Mouse (Mus musculus) intestine, postnatal 0 days (tissue): ENCODE measurements around the gene Wnt2b. TPM values are rescaled to one million over a fixed set of nuclear protein-coding genes. Genes with fewer than 3 reads are reported as not detected.

Source experiments
- ATAC-seq: fragments of 200-750 bp; cut with Nextera tagmentation; 2 replicates; pipeline ENCODE4 v1.8.0; 2017; ENCODE audit warnings: mild to moderate bottlenecking, moderate TSS enrichment, moderate library complexity
- H3K27ac ChIP-seq: fragments of 300-500 bp; sonication (generic); 2 replicates; pipeline ENCODE4 v1.5.1; 2014; ENCODE audit warnings: mild to moderate bottlenecking, low read depth, low read length, moderate library complexity
- H3K27me3 ChIP-seq: fragments of 300-500 bp; sonication (generic); replicated peaks from 2 replicates; pipeline ENCODE4 v1.6.1; 2014; ENCODE audit warnings: low read length, mixed read lengths; ENCODE audit not compliant: control insufficient read depth, insufficient read depth
- H3K36me3 ChIP-seq: fragments of 300-500 bp; sonication (generic); 2 replicates; pipeline ENCODE4 v1.6.1; 2014; ENCODE audit warnings: mild to moderate bottlenecking, moderate library complexity; ENCODE audit not compliant: control insufficient read depth, insufficient read depth
- H3K4me1 ChIP-seq: fragments of 300-500 bp; sonication (generic); replicated peaks from 2 replicates; pipeline ENCODE4 v1.6.1; 2014; ENCODE audit warnings: antibody characterized with exemption, low read length, mixed read lengths; ENCODE audit not compliant: control insufficient read depth, insufficient read depth
- H3K4me2 ChIP-seq: fragments of 300-500 bp; sonication (generic); replicated peaks from 2 replicates; pipeline ENCODE4 v1.6.1; 2014; ENCODE audit warnings: low read depth, mild to moderate bottlenecking, moderate library complexity
- H3K4me3 ChIP-seq: fragments of 300-500 bp; sonication (generic); 2 replicates; pipeline ENCODE4 v1.5.1; 2014; ENCODE audit warnings: low read depth, low read length
- H3K9ac ChIP-seq: fragments of 300-500 bp; sonication (generic); 2 replicates; pipeline ENCODE4 v1.6.1; 2014; ENCODE audit warnings: mild to moderate bottlenecking, low read depth, low read length
- H3K9me3 ChIP-seq: fragments of 300-500 bp; sonication (generic); 2 replicates; pipeline ENCODE4 v1.6.1; 2016; ENCODE audit warnings: mixed run types; ENCODE audit not compliant: control insufficient read depth
- CTCF ChIP-seq: sonication (generic); IDR thresholded peaks from 2 replicates; pipeline ENCODE4 v1.5.1; 2016; ENCODE audit warnings: low read depth, mild to moderate bottlenecking, control low read depth, antibody characterized with exemption, moderate library complexity
- WGBS: fragments of 180-500 bp; shearing (Covaris S2); extraction: QIAGEN DNeasy Blood & Tissue Kit; methylation state at CpG from one replicate; pipeline ENCODE4 v1.1.7; 2014; 5-methylcytosine and 5-hydroxymethylcytosine counted together
- polyA plus RNA-seq: library from polyadenylated mRNA; unstranded; fragments of >200 nt; fragmentation: Nextera tagmentation; extraction: Ambion mirVana; gene quantifications from 2 replicates; pipeline ENCODE4 v1.2.1, GENCODE M21; 2015

The Wnt2b gene
- polyA plus RNA-seq, 1 experiment from 2014 or later: 1.2 TPM

- 86% methylated on average over 7 of the region's 7 CpGs for WGBS
- no peak for TF ChIP-seq CTCF
Measured at GRCm38 (mm10) chr3:104965991-104966554, 4.4 kb upstream of the Wnt2b start.

GRCm38 (mm10) chr3:104965070-104965855, 3.5 kb upstream of the Wnt2b start:
- H3K4me1 ChIP-seq: no peaks in the 10 kb centered on the region; the same call in 1 of the 2 replicates
- H3K9me3 ChIP-seq: no peaks in the 10 kb centered on the region
- H3K4me2 ChIP-seq: no peak overlapping the region
- peaks cover 40% of the 10 kb centered on the region for H3K27me3 ChIP-seq
- no peak overlapping the region for H3K4me3 ChIP-seq
- no peak for ATAC-seq
- no peak for TF ChIP-seq CTCF
- no peak overlapping the region for H3K27ac ChIP-seq
- 69% methylated on average over 8 of the region's 8 CpGs for WGBS
- H3K36me3 ChIP-seq: no peaks in the 10 kb centered on the region
- no peak overlapping the region for H3K9ac ChIP-seq

More at GRCm38 (mm10) chr3:104965991-104966554, 4.4 kb upstream of the Wnt2b start:
- no peak overlapping the region for H3K9ac ChIP-seq
- no peaks in the 10 kb centered on the region; the same call in 1 of the 2 replicates for H3K4me1 ChIP-seq
- H3K27me3 ChIP-seq: peaks cover 33% of the 10 kb centered on the region
- H3K4me3 ChIP-seq: no peak overlapping the region
- H3K36me3 ChIP-seq: no peaks in the 10 kb centered on the region
- H3K4me2 ChIP-seq: no peak overlapping the region
- H3K9me3 ChIP-seq: no peaks in the 10 kb centered on the region
- no peak overlapping the region for H3K27ac ChIP-seq
- ATAC-seq: no peak

DNA sequence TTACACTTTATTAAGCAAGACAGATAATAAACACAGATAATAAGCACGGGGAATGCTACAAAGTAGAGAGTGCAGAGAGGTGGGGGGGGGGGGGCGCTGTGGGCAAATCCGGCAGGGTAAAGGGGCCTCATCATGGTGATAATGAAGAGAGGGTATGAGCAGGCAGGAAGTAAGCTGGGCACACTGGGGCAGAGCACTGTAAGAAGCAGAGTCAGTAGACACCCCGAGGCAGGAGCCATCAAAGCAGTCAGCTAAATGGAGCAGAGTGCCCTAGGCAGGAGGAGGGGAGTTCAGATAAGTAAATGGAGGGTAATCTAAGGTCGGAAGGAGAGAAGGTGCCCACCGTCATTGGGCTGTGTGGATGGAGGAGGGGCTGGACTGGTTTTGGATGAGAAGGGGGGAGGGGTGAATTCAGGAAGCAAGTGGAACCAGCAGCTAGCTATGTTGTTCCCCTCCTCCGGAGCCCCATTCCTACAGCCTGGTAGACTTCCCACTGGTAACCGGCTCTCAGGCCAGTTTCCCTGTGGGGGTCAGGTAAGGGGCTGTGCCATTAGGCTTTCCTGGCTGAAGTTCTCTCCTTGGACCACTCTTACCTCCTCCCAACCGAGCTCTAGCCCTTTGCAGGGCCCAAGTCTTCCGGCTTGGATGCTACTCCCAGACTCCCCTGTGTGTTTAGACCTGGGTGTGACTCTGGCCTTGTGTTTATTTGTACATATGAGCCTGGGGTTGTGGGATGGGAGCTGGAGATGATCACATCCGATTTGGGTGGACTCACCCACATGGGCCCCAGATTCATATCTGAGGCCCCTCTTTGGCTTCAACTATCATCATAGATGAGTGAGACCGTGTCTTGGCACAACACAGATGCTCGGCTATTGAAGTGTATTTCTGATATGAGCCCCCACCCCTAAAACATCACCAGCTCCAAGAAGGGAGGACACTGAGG, 1.9 kb upstream of the Wnt2b start:
- Histone ChIP-seq H3K27me3 (peaks cover 52% of the 10 kb centered on the region), H3K4me2 (no peak overlapping the region), H3K4me3 (no peak overlapping the region), H3K36me3 (no peaks in the 10 kb centered on the region), H3K9me3 (no peaks in the 10 kb centered on the region), H3K27ac (no peak overlapping the region), H3K9ac (no peak overlapping the region), H3K4me1 (no peaks in the 10 kb centered on the region; the same call in 1 of the 2 replicates)
- TF ChIP-seq CTCF: no peak
- ATAC-seq: no peak
- 34% methylated on average over 12 of the region's 13 CpGs for WGBS

GRCm38 (mm10) chr3:104962866-104963265, 1.1 kb upstream of the Wnt2b start:
- Histone ChIP-seq H3K27ac (no peak overlapping the region), H3K4me2 (peak overlapping the region; percentile 91), H3K4me3 (peak overlapping the region; percentile 52; the same call in 1 of the 2 replicates), H3K9ac (no peak overlapping the region), H3K36me3 (no peaks in the 10 kb centered on the region), H3K9me3 (no peaks in the 10 kb centered on the region), H3K27me3 (peaks cover 53% of the 10 kb centered on the region), H3K4me1 (no peaks in the 10 kb centered on the region; the same call in 1 of the 2 replicates)
- no peak for TF ChIP-seq CTCF
- 18% methylated on average over 5 of the region's 5 CpGs for WGBS
- no peak for ATAC-seq

DNA sequence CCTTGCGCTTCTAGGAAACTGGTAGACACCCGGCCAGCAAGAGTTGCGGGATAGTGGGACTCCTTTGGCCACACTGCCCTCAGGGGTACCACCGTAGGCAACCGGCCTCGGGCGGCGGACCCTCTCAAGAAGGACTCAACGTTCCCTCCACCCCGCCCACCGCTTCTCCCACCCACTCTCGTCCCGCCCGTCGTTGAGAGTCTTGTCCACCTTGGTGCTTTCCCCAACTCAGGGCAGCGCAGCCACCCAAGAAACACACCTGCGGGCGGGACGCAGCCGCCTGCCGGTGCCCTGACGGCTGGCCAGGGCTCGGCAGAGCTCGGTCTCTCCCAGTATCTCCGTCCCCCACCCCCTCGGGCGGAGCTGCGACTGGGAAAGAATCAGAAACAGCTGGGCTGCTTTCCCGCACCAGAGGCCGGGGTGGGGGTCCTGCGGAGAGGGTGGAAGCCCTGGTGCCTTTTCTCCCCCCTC, 455 bp upstream of the Wnt2b start:
- Histone ChIP-seq H3K9me3 (no peaks in the 10 kb centered on the region), H3K36me3 (no peaks in the 10 kb centered on the region), H3K4me1 (no peaks in the 10 kb centered on the region), H3K27me3 (peaks cover 53% of the 10 kb centered on the region), H3K27ac (no peak overlapping the region), H3K4me3 (peak overlapping the region; percentile 52), H3K4me2 (peak overlapping the region; percentile 91), H3K9ac (peak overlapping the region; percentile 37)
- no peak for TF ChIP-seq CTCF
- under 1% methylated on average over 31 of the region's 31 CpGs for WGBS
- no peak for ATAC-seq
